Mouse (Mus musculus): Measurements from ENCODE around the gene Impg2. TPM values are rescaled to one million over a fixed set of nuclear protein-coding genes. Genes with fewer than 3 reads are reported as not detected.

Impg2 gene
- 0.29 to 0.67 TPM (median 0.32 TPM) in 3 replicates for total RNA-seq (2017)

DNA sequence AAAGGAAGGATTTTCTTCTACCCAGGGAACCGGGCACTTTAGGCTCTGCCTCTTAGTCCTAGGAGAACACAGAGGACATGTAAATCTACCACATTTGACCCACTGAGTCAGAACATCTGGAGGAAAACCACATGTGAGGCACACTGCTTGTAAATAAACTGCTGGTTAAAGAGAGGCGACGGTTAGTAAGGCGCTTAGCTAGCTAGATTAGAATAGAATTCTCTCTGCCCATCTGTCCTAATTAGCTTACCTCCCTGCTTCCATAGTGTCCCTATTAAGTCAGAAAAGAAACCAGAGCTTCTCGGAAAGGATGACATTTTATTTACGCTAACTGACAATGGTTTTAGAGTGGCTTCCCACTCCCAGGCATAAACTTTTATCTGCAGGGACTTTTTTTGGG, at the start of gene Impg2:
Gene Impg2 (plus strand): TSS at position 263 of the 400 bp plus-strand sequence.
- no peak for ATAC-seq (replicated peaks; ENCODE audit: insufficient number of reproducible peaks, low FRiP score, low TSS enrichment, poor library complexity, severe bottlenecking)

DNA sequence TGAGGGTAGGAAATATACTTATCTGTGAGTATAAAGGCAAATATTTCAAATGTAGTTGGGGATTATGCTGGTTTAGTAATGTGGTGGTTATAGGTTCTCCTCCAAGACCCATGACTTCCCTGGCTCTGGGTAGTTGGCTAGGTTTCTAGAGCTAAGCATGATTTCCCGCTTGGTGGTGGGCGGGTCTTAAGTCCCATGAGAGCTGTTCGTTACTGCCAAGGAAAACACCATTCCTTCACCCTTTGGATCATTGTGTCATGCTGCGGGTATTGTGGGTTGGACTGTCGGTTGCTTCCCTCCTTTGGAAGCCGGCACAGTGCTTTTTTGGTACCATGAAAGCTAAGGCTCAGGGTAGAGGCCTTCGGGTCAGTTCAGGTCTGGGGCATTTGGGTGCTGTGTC, 40.6 kb upstream of the Impg2 start:
- ATAC-seq (replicated peaks; ENCODE audit: insufficient number of reproducible peaks, low FRiP score, low TSS enrichment, poor library complexity, severe bottlenecking) = no peak; the same call in 1 of the 2 replicates

DNA sequence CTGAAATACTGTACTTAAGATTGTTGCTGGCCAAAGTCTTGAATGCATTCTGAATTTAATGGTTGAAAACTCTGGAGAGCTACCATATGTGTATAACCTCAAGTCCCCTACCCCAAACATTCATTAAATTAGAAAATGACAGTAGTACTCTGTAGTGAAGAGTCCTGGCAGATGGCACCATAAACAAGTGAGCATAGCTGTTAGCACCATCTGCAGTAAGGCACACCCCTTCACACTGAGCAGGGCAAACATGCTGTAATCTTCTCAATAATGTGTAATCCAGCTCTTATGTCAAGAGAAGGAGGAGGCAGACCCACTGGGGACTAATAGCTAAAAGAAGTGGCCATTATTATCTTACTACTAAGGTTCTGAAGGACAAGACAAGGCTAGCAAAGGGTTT, 33.9 kb upstream of the Impg2 start:
- ATAC-seq (replicated peaks; ENCODE audit: insufficient number of reproducible peaks, low FRiP score, low TSS enrichment, poor library complexity, severe bottlenecking) = no peak

DNA sequence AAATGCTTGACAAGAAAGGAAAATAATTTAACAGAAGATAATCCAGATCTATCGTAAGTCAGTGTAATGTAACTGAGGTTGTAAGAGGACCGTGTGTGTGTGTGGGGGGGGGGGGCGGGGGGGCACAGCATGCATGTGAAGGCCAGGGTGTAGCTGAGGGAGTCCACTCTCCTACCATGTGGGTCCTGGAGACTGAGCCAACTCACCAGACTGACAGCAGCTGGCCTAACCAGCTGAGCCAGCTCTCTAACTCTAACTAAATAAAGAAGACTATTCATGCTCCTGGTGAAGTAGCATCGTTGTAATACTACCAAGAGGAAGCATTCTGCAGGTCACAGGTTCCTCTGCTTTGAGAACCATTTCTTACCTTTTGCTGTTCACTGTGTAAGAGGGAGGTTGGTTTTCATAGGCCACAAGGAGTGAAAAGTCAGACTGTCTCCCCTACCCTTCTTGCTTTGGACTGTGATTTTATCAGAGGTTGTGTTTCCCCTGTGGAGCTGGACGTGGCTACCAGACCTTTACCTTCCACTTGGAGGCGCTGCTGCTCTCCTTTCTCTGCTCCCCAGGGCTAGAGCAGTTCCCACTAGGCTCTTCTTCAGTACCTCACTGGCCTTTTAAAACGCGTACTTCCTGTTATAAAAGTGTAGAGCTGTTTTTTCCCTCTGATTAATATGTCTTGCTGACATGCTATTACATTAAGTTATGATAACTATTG, 28.1 kb upstream of the Impg2 start:
- no peak for ATAC-seq (replicated peaks; ENCODE audit: insufficient number of reproducible peaks, low FRiP score, low TSS enrichment, poor library complexity, severe bottlenecking)

DNA sequence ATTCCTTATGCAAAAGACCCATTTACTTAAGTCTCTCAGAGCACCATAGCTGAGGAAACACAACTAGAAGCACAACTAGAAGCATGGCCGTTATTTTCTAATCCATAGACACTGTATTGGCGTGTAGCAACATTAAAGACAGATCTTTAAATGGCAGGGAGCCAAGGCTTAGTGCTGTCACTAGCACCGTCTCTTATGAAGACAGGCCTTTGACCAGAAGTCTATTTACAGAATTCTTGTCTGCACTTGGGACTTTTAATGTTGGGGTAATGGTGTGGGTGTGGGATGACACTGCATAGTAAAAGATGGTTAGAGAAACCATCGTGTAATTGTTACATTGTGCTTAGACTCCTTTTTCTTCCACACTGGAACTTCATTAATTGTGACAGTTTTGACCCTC, 17.2 kb upstream of the Impg2 start:
- ATAC-seq (replicated peaks; ENCODE audit: insufficient number of reproducible peaks, low FRiP score, low TSS enrichment, poor library complexity, severe bottlenecking) = no peak

DNA sequence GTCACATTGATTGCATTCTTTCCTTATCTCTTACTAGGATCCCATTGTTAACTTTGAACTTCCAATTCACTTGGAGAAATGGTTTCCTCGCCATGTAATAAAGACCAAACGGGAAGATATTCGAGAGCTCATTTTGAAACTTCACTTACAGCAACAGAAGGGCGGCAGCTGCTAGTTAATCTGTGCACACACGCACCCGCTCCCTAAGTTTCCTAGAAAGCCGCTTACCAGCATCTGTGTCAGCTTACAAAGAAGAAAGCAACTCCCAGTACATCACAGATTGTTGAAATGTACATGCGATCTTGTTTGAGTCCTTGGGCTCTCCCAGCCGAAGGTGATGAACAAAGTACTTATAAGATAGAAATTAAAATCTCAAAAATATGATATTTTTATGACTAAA, 15.9 kb upstream of the Impg2 start:
- no peak for ATAC-seq (replicated peaks; ENCODE audit: insufficient number of reproducible peaks, low FRiP score, low TSS enrichment, poor library complexity, severe bottlenecking)

DNA sequence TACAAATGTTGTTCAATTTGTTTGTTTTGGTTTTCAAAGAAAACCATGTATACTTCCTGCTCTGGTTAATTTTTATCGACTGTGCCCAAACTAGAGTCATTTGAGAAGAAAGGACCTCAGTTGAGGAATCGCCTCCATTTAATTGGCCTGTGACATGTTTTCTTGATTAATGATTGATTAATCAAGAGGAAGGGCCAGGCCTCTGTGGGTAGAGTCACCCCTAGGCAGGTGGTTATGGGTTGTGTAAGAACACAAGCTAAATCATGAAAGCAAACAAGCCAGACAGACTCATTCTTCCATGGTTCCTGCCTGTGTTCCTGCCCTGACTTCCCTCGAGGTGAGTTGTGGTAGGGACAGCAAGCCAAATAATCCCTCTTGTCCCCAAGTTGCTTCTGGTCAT, 8.6 kb downstream of the Impg2 start:
- no peak for ATAC-seq (replicated peaks; ENCODE audit: insufficient number of reproducible peaks, low FRiP score, low TSS enrichment, poor library complexity, severe bottlenecking)

DNA sequence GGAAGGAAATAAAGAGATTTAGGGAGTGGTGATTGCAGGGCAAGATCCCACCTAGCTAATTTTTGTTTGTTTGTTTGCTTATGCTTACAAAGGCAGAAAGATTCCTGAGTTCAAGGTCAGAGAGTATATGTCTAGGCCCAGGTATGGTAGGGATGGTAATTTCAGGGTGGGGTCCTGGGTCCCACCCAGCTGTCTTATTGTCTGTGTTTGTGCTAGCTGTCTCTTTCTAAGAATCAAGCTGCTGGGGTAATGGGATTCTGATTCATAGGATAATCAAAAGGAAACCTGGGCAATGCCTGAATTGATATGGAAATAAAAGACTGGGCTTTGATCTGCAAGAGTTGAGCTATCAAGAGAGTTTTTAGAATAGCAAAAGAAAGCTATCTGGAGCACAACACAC, 23.6 kb downstream of the Impg2 start:
- ATAC-seq (replicated peaks; ENCODE audit: insufficient number of reproducible peaks, low FRiP score, low TSS enrichment, poor library complexity, severe bottlenecking) = no peak

DNA sequence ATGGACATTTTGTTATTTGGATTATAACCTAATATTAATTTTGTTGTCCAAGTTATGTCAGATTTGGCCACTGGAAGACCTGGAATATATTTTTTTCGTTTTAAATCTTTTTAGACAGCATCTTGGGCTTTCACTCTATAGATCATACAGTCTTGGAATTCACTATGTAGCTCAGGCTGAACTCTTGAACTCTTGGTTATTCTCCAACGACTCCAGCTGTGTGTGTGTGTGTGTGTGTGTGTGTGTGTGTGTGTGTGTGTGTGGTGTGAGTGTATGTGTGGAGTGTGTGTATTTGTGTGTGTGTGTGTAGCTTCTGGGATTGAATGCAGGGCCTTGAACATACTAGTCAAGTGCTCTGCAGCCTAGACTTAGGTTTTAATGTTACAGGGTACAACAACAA, 25.3 kb downstream of the Impg2 start:
- ATAC-seq (replicated peaks; ENCODE audit: insufficient number of reproducible peaks, low FRiP score, low TSS enrichment, poor library complexity, severe bottlenecking) = no peak

DNA sequence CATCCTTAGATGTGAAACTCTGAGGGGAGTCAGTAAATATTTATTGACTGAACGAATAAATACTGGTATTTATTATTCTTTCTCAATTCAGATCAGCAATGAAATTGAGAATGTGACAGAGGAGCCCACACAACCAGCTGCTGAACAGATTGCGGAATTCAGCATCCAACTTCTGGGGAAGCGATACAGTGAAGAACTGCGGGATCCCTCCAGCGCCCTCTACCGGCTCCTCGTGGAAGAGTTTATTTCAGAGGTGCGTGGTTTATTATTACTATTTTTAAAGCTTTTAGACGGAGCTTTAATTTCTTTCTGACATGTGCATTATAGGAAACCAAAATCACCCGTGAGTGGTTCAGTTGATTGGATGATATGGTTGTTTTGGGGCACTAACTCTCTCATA, 27.2 kb downstream of the Impg2 start:
- ATAC-seq (replicated peaks; ENCODE audit: insufficient number of reproducible peaks, low FRiP score, low TSS enrichment, poor library complexity, severe bottlenecking) = no peak

DNA sequence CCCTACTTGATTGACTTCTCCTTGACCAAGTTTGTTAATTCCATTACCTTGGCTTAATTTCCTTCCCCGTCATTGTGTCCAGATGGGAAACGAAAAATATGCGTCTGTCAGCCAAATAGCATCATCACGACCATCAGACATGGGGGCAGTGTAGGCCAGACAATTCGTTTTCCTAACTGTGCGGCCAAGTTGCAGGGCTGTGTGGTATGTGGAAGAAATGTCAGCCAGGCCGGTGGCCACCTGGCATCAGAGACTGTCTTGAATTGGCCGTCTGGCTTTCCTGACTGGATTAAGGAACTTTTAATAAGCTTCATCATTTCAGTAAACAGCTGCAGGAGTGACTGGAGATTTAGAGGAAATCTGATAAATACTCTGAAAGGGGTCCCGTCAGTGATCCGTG, 28.6 kb downstream of the Impg2 start:
- no peak for ATAC-seq (replicated peaks; ENCODE audit: insufficient number of reproducible peaks, low FRiP score, low TSS enrichment, poor library complexity, severe bottlenecking)

DNA sequence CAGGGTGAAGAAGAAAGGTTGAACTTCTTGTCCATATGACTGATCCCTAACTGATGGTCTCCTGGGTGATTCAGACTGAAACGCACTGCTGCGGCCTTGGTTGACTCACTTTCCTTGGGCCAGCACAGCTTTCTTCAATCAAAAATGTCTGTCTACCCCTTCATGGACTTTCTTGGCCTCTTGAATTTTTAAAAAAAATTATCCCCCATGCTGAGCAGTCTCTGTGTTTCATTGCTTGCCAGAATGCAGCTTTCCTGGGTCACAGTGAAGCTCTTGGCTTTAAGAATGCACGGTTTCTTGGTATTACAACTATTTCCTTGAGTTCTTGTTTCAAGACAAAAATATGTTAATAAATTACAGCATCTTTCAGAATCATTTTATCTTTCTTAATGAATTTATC, 41.9 kb downstream of the Impg2 start:
- no peak for ATAC-seq (replicated peaks; ENCODE audit: insufficient number of reproducible peaks, low FRiP score, low TSS enrichment, poor library complexity, severe bottlenecking)

DNA sequence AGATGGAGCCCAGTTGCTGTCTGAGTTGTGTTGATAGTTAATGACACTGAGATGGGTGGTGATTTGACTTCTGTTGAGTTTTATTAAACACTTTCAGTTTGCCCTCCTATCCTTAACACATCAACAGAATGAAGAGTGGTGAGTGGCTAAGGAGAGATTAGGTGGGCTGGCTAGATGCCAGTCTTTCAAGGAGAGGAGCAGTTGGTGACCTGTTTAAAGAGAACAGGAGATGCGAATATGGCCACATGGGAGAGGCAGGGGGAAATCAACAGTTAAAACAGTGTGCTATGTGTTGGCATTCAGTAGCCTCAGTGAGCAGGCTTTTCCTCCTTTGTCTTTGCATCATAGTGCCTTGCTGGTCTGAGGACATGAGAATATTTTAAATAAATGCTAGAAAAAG, 69.8 kb downstream of the Impg2 start:
- no peak for ATAC-seq (replicated peaks; ENCODE audit: insufficient number of reproducible peaks, low FRiP score, low TSS enrichment, poor library complexity, severe bottlenecking)

DNA sequence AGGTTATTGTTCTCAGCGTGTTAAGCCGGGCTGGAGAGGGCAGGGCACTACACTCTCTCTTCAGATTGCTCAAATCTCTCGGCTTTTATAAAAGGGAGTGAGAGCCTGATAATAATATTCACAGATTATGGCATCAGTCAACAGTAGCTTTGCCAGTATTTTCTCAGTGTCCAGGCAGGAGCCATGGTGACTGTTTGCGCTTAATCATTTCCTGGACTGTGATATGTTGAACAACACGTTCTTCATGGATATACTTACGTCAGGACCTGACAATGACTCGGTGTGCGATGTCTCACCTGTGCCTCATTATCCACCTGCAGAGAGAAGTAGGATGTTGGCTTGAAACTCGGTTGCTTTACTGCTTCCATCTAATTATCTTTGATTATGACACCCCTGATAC, 74.9 kb downstream of the Impg2 start:
- ATAC-seq (replicated peaks; ENCODE audit: insufficient number of reproducible peaks, low FRiP score, low TSS enrichment, poor library complexity, severe bottlenecking) = no peak

DNA sequence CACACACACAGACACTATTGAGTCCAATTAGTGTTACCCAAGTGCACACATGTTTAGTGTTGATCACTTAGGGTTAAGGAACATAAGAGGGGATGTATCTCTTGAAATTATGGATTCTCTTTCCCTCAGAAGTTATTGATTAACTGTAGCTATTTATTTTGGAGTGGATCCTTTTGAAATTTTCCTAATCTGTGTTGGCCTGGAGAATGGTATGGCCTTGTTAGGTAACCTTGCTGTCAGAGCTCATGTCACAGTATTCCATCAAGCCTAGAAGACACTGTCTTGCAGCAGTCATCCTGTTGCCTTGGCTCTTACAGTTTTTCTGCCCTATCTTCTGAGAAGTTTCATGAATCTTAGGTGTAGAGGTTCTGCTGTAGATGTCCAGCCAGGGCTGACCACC, 75.6 kb downstream of the Impg2 start:
- ATAC-seq (replicated peaks; ENCODE audit: insufficient number of reproducible peaks, low FRiP score, low TSS enrichment, poor library complexity, severe bottlenecking) = no peak

DNA sequence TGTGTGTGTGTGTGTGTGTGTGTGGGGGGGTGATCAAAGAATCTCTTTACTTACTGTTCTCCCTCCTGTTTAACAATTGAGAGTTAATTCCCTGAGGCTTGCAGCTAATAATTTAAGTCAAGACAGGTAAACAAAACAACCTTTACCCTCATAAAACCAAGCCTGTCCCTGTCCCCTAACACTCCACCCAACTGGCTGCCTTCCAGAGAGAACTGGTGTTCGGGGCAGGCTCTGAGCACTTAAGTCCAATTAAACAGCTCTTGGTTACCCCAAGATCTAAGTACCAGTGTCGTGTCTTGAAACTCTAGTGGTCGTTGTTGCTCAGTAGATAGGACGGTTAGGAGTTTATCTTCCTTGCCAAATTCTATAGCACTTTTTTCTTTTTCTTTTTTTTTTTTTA, 77.2 kb downstream of the Impg2 start:
- no peak for ATAC-seq (replicated peaks; ENCODE audit: insufficient number of reproducible peaks, low FRiP score, low TSS enrichment, poor library complexity, severe bottlenecking)

DNA sequence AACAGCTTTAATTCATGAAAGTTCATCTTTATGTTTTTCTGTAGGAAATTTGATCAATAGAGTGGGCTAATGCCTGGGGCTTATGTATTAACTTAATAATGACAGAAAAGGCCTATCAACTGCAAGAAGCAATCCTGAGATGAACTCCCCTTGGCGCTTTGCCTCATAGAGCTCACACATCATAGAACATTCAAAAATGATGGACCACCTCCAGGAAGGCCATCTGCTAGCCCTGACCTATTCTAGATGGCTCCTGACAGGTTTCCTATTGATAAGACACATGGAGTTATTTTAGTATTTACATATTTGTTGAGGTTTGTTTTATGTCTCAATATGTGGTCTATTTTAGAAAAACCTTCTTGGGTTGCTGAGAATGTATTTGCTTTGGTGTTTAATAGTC, 79.2 kb downstream of the Impg2 start:
- ATAC-seq (replicated peaks; ENCODE audit: insufficient number of reproducible peaks, low FRiP score, low TSS enrichment, poor library complexity, severe bottlenecking) = no peak

DNA sequence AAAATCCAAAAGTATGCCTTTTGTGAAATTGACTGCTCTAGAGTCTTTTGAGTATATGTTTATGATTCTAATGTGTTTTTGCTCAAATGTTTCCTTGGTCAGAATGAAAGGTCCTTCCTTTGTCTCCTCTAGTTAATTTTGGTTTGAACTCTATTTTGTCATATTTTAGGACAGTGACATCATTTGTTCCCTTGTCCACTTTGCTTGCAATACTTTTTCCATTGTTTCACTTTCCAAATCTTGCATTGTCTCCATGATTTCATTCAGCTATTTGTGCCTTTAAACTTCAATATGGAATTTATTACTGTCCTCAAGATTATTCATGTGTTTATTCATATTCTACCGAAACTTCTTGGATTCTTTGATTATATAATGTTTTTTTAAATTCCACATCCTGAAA, 79.8 kb downstream of the Impg2 start:
- ATAC-seq (replicated peaks; ENCODE audit: insufficient number of reproducible peaks, low FRiP score, low TSS enrichment, poor library complexity, severe bottlenecking) = no peak

DNA sequence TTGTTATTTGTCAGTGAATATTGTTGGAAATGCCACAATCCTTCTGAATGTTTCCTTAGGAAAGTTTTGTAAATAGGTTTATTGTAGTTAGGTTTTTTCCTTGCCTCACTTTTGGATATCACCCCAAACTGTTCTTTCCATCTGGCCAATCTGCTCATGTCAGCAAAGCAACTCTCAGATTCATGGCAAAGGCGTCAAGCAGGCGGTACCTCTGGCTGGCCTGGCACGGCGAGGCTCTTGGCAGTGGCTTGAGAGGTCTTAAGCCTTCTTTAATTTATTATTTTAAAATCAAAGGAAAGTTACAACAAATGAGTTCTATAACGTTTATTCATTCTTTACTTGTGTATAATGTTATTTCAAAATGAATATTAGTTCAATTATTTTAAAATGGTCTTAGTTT, 82.0 kb downstream of the Impg2 start:
- ATAC-seq (replicated peaks; ENCODE audit: insufficient number of reproducible peaks, low FRiP score, low TSS enrichment, poor library complexity, severe bottlenecking) = no peak

DNA sequence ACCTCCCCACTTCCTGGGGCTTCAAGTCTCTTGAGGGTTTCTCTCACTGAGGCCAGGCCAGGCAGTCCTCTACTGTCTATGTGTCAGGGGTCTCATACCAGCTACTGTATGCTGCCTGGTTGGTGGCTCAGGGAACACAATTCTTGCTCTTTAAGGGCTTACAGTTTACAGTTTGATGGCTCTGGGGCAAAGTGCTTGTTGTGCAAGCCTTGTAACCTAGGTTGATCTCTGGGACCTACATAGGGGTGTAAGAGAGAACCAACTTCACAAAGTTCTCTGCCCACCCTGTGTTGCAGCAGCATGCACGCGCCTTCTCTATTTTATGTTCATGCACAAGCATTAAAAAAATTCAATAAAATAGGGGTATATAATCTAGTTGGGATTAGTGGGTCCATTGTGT, 82.9 kb downstream of the Impg2 start:
- no peak for ATAC-seq (replicated peaks; ENCODE audit: insufficient number of reproducible peaks, low FRiP score, low TSS enrichment, poor library complexity, severe bottlenecking)

DNA sequence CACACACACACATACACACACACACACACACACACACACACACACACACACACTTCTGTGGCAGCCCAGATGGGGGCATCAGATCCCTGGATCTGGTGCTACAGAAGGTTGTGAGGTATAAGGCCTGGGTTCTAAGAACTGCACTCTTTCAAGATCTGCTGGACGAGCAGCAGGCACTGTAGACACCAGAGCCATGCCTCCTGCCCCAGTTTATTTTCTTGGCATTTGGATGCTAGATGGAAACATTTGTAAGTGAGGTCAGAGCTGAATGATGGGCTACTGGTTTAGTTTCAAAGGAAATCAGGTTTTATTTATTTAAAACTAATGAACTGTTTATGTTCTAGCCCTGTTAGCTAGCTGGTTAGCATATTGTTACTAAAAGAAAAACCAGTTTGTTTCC, 90.8 kb downstream of the Impg2 start:
- no peak for ATAC-seq (replicated peaks; ENCODE audit: insufficient number of reproducible peaks, low FRiP score, low TSS enrichment, poor library complexity, severe bottlenecking)
